Mouse (Mus musculus) liver, postnatal 0 days (tissue): ENCODE measurements around the gene Dnm2.

ENCODE experiments used
- CTCF ChIP-seq: sonication (generic); IDR thresholded peaks from 2 replicates; pipeline ENCODE4 v1.5.1; 2016; ENCODE audit warnings: antibody characterized with exemption, low read depth
- EP300 ChIP-seq: IDR thresholded peaks from 2 replicates; pipeline ENCODE4 v1.6.1; 2016; ENCODE audit warnings: antibody characterized with exemption, low read depth, mild to moderate bottlenecking

- TF ChIP-seq CTCF (no peak), EP300 (no peak)
Observed at GRCm38 (mm10) chr9:21508871-21509404, 84.2 kb downstream of the Dnm2 start.
